Mouse (Mus musculus) NIH3T3 (cell line): Measurements from ENCODE around the gene Rpl10a.

Source experiments
- DNase-seq: peaks from one replicate; pipeline ENCODE4 v3.0.0-alpha.2; 2012; ENCODE audit warnings: low read depth

Rpl10a gene

DNA sequence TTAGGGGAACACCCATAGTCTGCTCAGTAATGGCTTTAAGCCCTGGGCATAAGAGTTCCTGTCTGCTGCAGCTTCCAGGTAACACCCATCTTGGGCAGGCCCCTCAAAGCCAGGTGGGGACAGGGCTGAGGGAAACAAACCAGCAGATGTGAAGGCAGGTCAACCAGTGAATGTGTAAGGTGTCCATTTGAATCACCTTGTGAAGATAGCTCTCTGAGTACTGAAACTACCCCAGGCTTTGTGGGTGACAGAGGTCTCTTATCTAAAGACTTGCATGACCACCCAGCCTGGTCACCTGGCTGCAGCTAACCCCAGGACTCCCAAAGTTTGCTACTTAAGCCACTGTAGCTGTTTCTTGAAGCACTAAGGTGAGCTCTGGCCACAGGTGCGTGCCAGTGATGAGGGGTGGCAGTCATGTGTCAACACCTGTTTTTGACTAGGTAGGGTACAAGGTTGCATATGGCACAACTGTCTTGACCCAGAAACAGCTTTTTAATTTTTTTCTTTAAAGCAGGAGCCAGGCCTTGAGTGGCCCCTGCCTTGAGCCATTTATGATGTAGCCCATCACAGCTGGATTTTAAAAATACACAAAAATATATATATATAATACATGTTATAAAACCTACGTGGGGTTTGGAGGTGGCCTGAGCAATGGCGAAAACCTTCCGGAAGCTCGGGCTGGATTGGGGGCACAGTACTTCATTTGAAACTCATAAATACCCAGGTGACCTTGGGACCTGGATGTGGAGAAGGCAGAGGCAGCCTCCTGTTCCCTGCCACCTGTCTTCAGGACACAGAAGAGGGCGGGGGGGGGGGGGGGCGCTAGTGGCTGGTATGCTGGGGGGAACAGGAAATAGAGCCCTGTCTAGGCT is 3.2 kb downstream of the Rpl10a start:
- DNase-seq = peak; percentile 57

GRCm38 (mm10) chr17:28332113-28332914 is 4.0 kb downstream of the Rpl10a start:
- DNase-seq = peak; percentile 32

- no peak for DNase-seq
Observed at GRCm38 (mm10) chr17:28332915-28333546, 4.8 kb downstream of the Rpl10a start.

DNA sequence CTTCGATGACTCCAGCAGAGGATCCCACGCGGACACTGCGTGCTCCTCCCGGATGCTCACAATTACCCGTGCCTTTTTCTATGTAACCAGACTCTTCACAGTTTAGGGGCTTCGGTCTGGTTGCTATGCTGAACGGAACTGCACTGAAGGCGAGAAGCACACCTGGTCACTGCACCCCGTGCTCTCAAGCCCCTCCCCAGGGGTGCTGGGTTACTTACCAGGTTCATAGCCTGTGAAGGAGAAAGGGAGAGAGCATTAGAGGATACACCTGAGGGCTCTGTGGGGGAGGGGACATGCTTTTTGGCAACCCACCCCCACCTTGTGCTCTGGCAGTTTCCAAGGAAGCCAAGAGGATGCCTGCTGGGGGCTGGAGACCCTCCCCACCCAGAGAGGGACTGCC is 7.0 kb downstream of the Rpl10a start:
- no peak for DNase-seq

- no peak for DNase-seq
Observed at GRCm38 (mm10) chr17:28337547-28337946, 9.3 kb downstream of the Rpl10a start.

DNA sequence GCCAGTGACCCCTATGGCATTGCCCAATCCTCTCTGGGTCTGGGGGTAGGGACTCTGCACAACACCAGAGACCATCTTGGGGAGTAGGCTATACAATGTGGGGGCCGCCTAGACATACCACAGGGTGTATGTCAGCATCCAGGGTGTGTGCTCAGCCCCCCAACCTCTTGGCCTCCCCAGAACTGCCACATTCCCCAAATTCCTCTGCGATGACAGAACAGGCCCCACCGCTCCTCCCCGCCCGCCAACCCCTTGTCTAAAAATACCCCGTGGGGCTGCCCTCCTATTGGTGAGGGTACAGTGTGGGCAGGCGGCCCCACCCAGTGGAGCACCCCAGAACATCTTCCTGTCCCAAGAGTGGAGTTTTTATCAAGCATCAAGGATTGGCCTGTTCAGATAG is 12.3 kb downstream of the Rpl10a start:
- DNase-seq = peak; percentile 69

GRCm38 (mm10) chr17:28341091-28341490 is 12.8 kb downstream of the Rpl10a start:
- DNase-seq = peak; percentile 98

DNA sequence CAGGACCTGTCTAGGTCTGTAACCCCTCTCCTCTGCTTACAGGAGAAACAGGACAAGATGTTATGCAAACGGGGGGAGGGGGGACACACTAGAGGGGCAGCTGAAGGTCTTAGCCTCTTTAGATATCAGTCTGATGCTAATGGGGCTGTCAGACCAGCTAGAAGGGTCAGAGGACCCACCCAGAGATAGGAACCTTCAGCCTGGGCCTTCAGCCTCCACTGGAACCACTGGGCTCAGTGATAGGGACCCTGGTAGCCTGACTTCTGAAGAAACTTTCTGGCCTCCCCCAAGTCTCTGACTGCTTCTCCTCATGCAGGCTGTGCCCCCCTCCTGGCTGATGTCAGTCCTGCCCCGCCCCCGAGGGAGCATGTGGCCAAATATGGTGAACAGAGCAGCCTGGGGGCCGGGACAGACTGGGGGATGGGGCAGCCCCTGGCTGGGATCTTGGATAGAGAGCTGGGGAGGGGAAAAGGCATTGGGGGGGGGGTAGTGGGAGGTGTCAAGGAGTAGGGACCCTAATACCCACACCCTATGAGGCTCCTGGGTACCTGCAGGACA is 15.9 kb downstream of the Rpl10a start:
- DNase-seq = peak; percentile 82

DNA sequence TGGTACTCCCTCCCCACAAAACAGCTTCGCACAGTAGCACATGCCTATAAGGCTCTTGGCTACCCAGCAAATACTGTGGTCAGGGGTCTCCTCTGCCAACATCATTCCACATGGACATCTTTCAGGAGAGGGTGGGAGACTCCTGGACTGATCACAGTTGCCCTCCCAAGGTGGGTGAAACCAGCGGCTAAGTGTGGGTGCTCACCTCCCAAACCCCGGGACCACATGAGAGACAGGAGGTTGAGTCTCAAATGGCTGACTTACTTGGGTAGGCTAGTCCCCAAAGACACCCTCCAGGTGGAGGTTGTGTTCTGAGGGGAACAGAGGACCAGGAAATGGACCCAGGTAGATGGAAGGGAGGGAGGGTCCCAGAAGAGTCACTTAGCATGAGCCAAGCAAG is 16.4 kb downstream of the Rpl10a start:
- no peak for DNase-seq

DNA sequence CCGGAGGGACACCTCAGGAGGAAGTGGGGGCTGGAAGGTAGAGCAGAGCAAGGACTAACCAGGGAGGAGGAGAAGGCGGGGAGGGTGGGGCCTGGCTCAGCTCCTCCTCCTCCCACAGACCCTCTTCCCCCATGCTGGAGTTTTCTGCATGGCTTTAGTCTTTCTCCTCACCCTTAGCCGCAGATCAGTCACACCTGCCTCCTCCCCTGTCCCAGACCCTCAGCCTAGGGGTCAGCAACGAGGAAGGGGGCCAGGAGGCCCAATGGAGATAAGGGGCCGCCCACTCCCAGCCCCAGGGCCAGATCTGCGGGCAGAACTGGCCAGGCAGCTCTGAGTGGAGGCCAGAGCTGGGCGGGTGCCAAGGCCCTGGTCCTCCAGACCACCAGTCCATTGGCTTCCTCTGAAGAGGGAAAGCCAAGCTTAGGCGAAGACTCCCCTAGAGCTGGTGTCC is 17.0 kb downstream of the Rpl10a start:
- DNase-seq = peak; percentile 81

GRCm38 (mm10) chr17:28345882-28346281 is 17.6 kb downstream of the Rpl10a start:
- peak; percentile 80 for DNase-seq

GRCm38 (mm10) chr17:28347327-28347726 is 19.1 kb downstream of the Rpl10a start:
- DNase-seq = no peak

- no peak for DNase-seq
Observed at GRCm38 (mm10) chr17:28348211-28348610, 19.9 kb downstream of the Rpl10a start.

DNA sequence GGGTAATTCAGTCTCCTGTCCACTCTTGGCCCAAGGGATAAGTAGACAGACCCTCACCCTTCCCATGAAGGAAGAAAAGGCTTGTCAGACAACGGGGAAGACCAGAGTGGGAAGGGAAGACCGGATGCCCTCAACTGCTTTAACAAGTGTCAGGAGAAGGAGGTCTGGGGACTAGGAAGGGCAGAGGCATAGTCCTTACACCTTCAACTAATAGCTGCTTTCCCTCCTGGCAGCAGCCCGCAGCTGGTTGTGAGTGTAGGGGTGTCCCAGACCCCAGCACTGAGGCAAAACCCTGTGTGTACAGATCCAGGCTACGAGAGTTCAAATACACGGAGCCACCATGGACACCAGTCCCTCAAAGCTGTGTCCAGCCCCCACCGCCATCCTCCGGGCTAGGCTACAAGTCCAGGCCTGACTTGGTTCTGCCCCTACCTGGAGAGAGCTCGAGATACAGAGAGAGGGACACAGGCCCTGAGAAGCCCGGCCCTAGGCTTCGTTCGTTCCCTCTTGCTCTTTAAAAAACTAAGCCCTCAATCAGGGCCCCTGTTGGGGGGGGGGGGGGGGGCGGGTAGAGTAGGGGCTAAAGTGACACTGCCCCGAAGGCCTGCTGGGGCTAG is 21.1 kb downstream of the Rpl10a start:
- DNase-seq = peak; percentile 63

DNA sequence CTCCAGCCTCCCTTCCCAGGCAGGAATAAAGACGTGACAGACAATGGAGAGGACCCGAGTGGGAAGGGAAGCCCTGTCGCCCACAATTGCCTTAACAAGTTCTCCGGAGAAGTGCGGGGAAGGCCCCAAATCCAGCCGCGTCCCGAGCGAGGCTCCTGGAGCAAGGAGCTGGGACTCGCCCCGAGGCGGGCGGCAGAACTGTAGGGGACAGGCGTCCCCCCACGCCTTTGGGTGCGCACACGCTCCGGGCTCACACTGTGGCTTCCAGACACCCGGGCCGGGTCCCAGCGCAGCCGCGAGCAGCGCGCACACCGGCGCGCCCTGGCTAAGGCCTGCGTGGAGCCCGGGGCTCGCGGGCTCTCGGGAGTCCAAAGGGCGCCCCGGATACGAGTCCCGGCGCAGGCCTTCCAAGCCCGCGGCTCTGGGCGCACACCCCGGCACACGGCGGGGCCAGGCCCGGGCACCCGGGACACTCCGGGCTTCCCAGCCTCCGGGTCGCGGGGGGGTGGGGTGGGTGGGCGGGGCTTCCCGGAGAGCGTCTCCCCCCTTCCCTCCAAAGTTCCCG is 21.7 kb downstream of the Rpl10a start:
- no peak for DNase-seq

- DNase-seq = peak; percentile 93
Observed at GRCm38 (mm10) chr17:28350466-28351352, 22.4 kb downstream of the Rpl10a start, which contains the start of gene Tead3. Tead3 (minus strand) TSS chr17:28350817.

GRCm38 (mm10) chr17:28351353-28351890 is 23.2 kb downstream of the Rpl10a start:
- DNase-seq = no peak

GRCm38 (mm10) chr17:28352018-28352417 is 23.7 kb downstream of the Rpl10a start:
- DNase-seq = no peak

DNA sequence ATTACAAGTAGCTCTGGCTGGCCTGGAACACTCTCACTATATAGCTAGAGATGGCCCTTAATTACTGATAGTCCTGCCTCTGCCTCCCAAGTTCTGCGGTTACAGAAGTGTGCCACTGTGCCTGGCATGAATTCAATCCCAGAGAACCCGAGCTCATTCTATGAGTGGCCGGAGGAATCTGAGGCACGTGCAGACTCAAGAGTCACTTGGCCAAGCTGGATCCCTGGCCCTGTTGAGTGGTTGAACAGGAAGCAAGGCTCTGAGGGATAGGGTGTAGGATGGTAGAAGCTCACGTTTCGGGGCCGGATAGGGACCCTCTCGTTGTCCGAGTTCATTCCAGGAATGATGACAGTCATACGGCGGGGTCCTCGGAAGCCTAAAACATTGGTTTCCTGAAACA is 27.6 kb downstream of the Rpl10a start:
- no peak for DNase-seq
